Mouse (Mus musculus): ENCODE results near the gene Vmn1r188. TPM values are rescaled to one million over a fixed set of nuclear protein-coding genes. Genes with fewer than 3 reads are reported as not detected.
"Not testable (repeated sequence)": the region's sequence is repeated elsewhere in the genome, so short reads cannot be mapped to it uniquely, and the experiment has no call there.

Vmn1r188 gene
- total RNA-seq, 2 experiments from 2014 or later = not detected

- DNase-seq = no peak
These were observed 34.4 kb upstream of the Vmn1r188 start for GRCm38 (mm10) chr13:22049737-22050440.

- peak; percentile 91 to 93 for DNase-seq
These were observed 33.4 kb upstream of the Vmn1r188 start for GRCm38 (mm10) chr13:22050591-22051522.

- DNase-seq = no peak
These were observed 32.7 kb upstream of the Vmn1r188 start for GRCm38 (mm10) chr13:22051523-22051859.

GRCm38 (mm10) chr13:22053754-22054153 lies 30.5 kb upstream of the Vmn1r188 start:
- DNase-seq = no peak

GRCm38 (mm10) chr13:22061422-22061821 lies 22.8 kb upstream of the Vmn1r188 start:
- DNase-seq = no peak

GRCm38 (mm10) chr13:22063468-22063867 lies 20.8 kb upstream of the Vmn1r188 start:
- no peak for DNase-seq

- DNase-seq = not testable (repeated sequence)
These were observed 21.5 kb downstream of the Vmn1r188 start, which contains the start of gene Vmn1r189 for GRCm38 (mm10) chr13:22105724-22106123. Gene Vmn1r189 (minus strand): TSS chr13:22105824.

- DNase-seq = not testable (repeated sequence)
These were observed 52.5 kb downstream of the Vmn1r188 start for GRCm38 (mm10) chr13:22136495-22137293.

Small RNA genes lying within 50 kb of the gene (microRNA-seq; reads per million reads assigned to microRNA genes)
- gene Gm26300 = 0 reads per million in 2 experiments
- gene Gm44390 = 0 reads per million in 2 experiments
- 0 reads per million in 2 experiments for gene Gm44486

Other genes with a start within 250 kb of the Vmn1r188 start
- gene Zfp184, start 139.3 kb upstream of the Vmn1r188 start, total RNA-seq (2021) = 1 to 10 TPM in 1 of 2 experiments, under 1 TPM in 1; 0.67 to 1.3 TPM
- not detected for gene Pom121l2, start 103.2 kb upstream of the Vmn1r188 start, total RNA-seq (2021)
- not detected for gene Prss16, start 74.7 kb upstream of the Vmn1r188 start, total RNA-seq (2021)
- gene Hist1h2ah, start 48.9 kb upstream of the Vmn1r188 start, total RNA-seq (2021) = 10 to 100 TPM; 10.9 to 12.6 TPM
- 10 to 100 TPM; 15.2 to 16.5 TPM for gene Hist1h2bk, start 48.6 kb upstream of the Vmn1r188 start, total RNA-seq (2021)
- gene Hist1h4i, start 43.1 kb upstream of the Vmn1r188 start, total RNA-seq (2021) = 10 to 100 TPM; 15.0 to 20.2 TPM
- gene Hist1h2ag, start 41.5 kb upstream of the Vmn1r188 start, total RNA-seq (2021) = 10 to 100 TPM in 1 of 2 experiments, 1 to 10 TPM in 1; 7.7 to 10.8 TPM
- 1 to 10 TPM; 2.8 to 6.2 TPM for gene Hist1h2bj, start 41.2 kb upstream of the Vmn1r188 start, total RNA-seq (2021)
- not detected for gene Vmn1r189, start 21.4 kb downstream of the Vmn1r188 start, total RNA-seq (2021)
- not detected for gene Vmn1r191, start 99.5 kb downstream of the Vmn1r188 start, total RNA-seq (2021)
- gene Vmn1r192, start 106.7 kb downstream of the Vmn1r188 start, total RNA-seq (2021) = not detected
- not detected for gene Vmn1r193, start 138.7 kb downstream of the Vmn1r188 start, total RNA-seq (2021)
- gene Vmn1r194, start 159.8 kb downstream of the Vmn1r188 start, total RNA-seq (2021) = not detected
- gene Vmn1r195, start 186.1 kb downstream of the Vmn1r188 start, total RNA-seq (2021) = not detected
- gene Vmn1r196, start 205.5 kb downstream of the Vmn1r188 start, total RNA-seq (2021) = not detected
- not detected for gene Vmn1r197, start 240.1 kb downstream of the Vmn1r188 start, total RNA-seq (2021)